ENCODE assay signal across 8 mouse cellular contexts in the genomic region with DNA sequence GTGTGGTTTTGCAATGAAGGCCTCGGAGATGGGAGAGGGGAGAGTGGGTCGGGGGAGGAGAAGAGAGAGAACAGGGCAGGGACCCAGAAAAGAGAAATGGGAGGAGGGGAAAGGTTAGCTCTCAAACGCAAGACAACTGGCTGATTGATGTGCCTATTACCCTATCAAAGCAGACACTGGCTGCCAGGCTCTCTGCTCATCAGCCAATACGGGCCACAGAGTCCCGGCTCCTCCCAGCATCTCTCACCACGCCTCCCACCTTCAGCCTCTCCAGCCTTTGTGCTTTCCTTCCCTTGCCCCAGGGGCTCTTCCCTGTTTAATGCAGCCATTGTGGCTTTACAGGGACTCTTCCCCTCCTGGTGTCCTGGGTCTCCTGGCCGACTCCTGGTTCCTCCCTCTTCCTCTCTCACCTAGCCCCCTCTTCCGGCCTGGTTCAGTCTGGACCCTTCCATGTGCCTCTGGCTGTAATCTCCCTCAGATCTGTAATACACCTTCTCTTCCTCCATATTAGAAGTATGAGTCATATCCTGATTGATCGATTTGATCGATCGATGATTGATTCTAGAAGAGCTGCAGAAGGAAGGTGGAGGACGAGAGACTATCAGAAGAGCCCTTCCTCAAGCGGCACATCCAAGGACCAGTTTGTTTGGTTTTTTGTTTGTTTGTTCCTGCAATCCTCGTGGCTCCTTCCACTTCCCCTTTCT. TPM values are rescaled to one million over a fixed set of nuclear protein-coding genes. Genes with fewer than 3 reads are reported as not detected.
DNase-seq lines count a peak whose midpoint lies in the region; ATAC-seq and TF ChIP-seq lines count a peak whose summit lies in the region.

No protein-coding gene starts in this region.

- no peaks in the 10 kb centered on the region for H3K9me3 ChIP-seq in heart, embryonic 13.5 days
- no peaks in the 10 kb centered on the region for H3K9me3 ChIP-seq in kidney, embryonic 14.5 days (ENCODE audit: control insufficient read depth, low read length)
- no peaks in the 10 kb centered on the region for H3K9me3 ChIP-seq in liver, embryonic 12.5 days (replicated peaks)

- WGBS in heart, embryonic 13.5 days: 37% methylated on average over 14 of the region's 14 CpGs
- 41% methylated on average over 14 of the region's 14 CpGs for WGBS in kidney, embryonic 14.5 days
- 28% methylated on average over 14 of the region's 14 CpGs for WGBS in liver, embryonic 12.5 days (ENCODE audit: insufficient replicate concordance)
- 52% methylated on average over 14 of the region's 14 CpGs for WGBS in thymus, adult 2 months

- peak overlapping the region; percentile 55 for H3K9ac ChIP-seq in heart, embryonic 13.5 days
- H3K9ac ChIP-seq in kidney, embryonic 14.5 days (ENCODE audit: low read depth, low read length): peak overlapping the region; percentile 1; the same call in 1 of the 2 replicates
- H3K9ac ChIP-seq in liver, embryonic 12.5 days: no peak overlapping the region

- H3K4me3 ChIP-seq in heart, embryonic 13.5 days: peak overlapping the region; percentile 27
- H3K4me3 ChIP-seq in kidney, embryonic 14.5 days (ENCODE audit: low read length): no peak overlapping the region; the same call in 1 of the 2 replicates
- 0 out of 2 replicates have a peak overlapping the region, but pooled peaks have one; percentile 8 for H3K4me3 ChIP-seq in liver, embryonic 12.5 days
- H3K4me3 ChIP-seq in thymus, adult 2 months (ENCODE audit: control insufficient read depth, insufficient read depth, low read length): no peak overlapping the region

- no peak for TF ChIP-seq POLR2A in thymus, adult 2 months (IDR thresholded peaks at IDR 0.05; ENCODE audit: control insufficient read depth, extremely low read depth, insufficient read depth, low read length, poor library complexity)

- no peaks in the 10 kb centered on the region for H3K27me3 ChIP-seq in heart, embryonic 13.5 days (replicated peaks)
- no peaks in the 10 kb centered on the region for H3K27me3 ChIP-seq in kidney, embryonic 14.5 days (ENCODE audit: control insufficient read depth, insufficient read depth, low read length)
- H3K27me3 ChIP-seq in liver, embryonic 12.5 days (replicated peaks): 0 out of 2 replicates have a peak, but pooled peaks cover 5% of the 10 kb centered on the region
- H3K27me3 ChIP-seq in thymus, adult 2 months (ENCODE audit: control insufficient read depth, insufficient read depth, low read length): no peaks in the 10 kb centered on the region

- DNase-seq in B cell, adult 2 months: peak; percentile 44 to 49
- peak; percentile 82 for DNase-seq in WW6 (ENCODE audit: low read depth, low spot score)
- DNase-seq in naive thymus-derived CD4-positive, alpha-beta T cell, adult 2 months (ENCODE audit: low read depth): peak; percentile 17
- DNase-seq in thymus, adult 2 months: peak; percentile 51

- TF ChIP-seq CTCF in thymus, adult 2 months (IDR thresholded peaks at IDR 0.05; ENCODE audit: borderline replicate concordance, control insufficient read depth, extremely low read depth, insufficient read depth, low read length, poor library complexity): no peak

- peak overlapping the region; percentile 53 for H3K4me2 ChIP-seq in heart, embryonic 13.5 days
- H3K4me2 ChIP-seq in kidney, embryonic 14.5 days (replicated peaks; ENCODE audit: low read depth, low read length): peak overlapping the region; percentile 21
- peak overlapping the region; percentile 52 for H3K4me2 ChIP-seq in liver, embryonic 12.5 days

- H3K27ac ChIP-seq in heart, embryonic 13.5 days (replicated peaks): no peak overlapping the region
- H3K27ac ChIP-seq in kidney, embryonic 14.5 days (ENCODE audit: low read depth, low read length): peak overlapping the region; percentile 15; the same call in 1 of the 2 replicates
- H3K27ac ChIP-seq in liver, embryonic 12.5 days: no peak overlapping the region
- H3K27ac ChIP-seq in thymus, adult 2 months (ENCODE audit: control insufficient read depth, insufficient read depth, low read length): no peak overlapping the region

- H3K36me3 ChIP-seq in heart, embryonic 13.5 days: no peaks in the 10 kb centered on the region
- no peaks in the 10 kb centered on the region for H3K36me3 ChIP-seq in kidney, embryonic 14.5 days (ENCODE audit: control insufficient read depth, insufficient read depth, low read length)
- H3K36me3 ChIP-seq in liver, embryonic 12.5 days: no peaks in the 10 kb centered on the region
- H3K36me3 ChIP-seq in thymus, adult 2 months (ENCODE audit: control insufficient read depth, insufficient read depth, low read length): no peaks in the 10 kb centered on the region

- peaks cover 14% of the 10 kb centered on the region for H3K4me1 ChIP-seq in heart, embryonic 13.5 days
- H3K4me1 ChIP-seq in kidney, embryonic 14.5 days (ENCODE audit: control insufficient read depth, insufficient read depth, low read length): peaks cover 9% of the 10 kb centered on the region
- H3K4me1 ChIP-seq in liver, embryonic 12.5 days: peaks cover 8% of the 10 kb centered on the region; the same call in 1 of the 2 replicates
- H3K4me1 ChIP-seq in thymus, adult 2 months (replicated peaks; ENCODE audit: control insufficient read depth, insufficient read depth, low read length): no peaks in the 10 kb centered on the region

- peak; percentile 87 for ATAC-seq in erythroblast, adult 5-6 weeks (replicated peaks; ENCODE audit: low FRiP score, poor library complexity, severe bottlenecking)
- peak; percentile 46; the same call in 1 of the 2 replicates for ATAC-seq in heart, embryonic 13.5 days (ENCODE audit: extremely low read depth, insufficient number of reproducible peaks, low FRiP score, low TSS enrichment)
- peak; percentile 93 for ATAC-seq in kidney, embryonic 14.5 days (ENCODE audit: low FRiP score, low TSS enrichment)
- peak; percentile 92 for ATAC-seq in liver, embryonic 12.5 days

RNA-seq across cellular contexts. Expression of gene Pcbd1, which starts 8.8 kb away (rescaled TPM):
- total RNA-seq in erythroblast, adult 5-6 weeks (2015; ENCODE audit: low replicate concordance): 1.7 TPM in 1 of 2 replicates, not detected in the other
- not detected in 2 replicates for total RNA-seq in erythroblast, adult 5-6 weeks (2017; ENCODE audit: low replicate concordance)
- 70.7 and 73.7 TPM in 2 replicates for polyA plus RNA-seq in heart, embryonic 13.5 days (2015; fragmentation: Nextera tagmentation; extraction: Ambion mirVana)
- polyA plus RNA-seq in kidney, embryonic 14.5 days (2014; fragmentation: Nextera tagmentation; extraction: Ambion mirVana): 140 and 143 TPM in 2 replicates
- 123 and 125 TPM in 2 replicates for polyA plus RNA-seq in liver, embryonic 12.5 days (2016; fragmentation: Nextera tagmentation; extraction: Ambion mirVana)
- 0.71 and 1.1 TPM in 2 replicates for polyA plus RNA-seq in thymus, adult 2 months (2012; rRNA removed)

Comparison
In these comparisons a context has a peak if more than half of its experiments do, and no peak if none do; other contexts are left out.
1. DNase-seq: peak in every context shown above with its lines; median percentile 82 in WW6; 51 in thymus, adult 2 months; 46 in B cell, adult 2 months; 17 in naive thymus-derived CD4-positive, alpha-beta T cell, adult 2 months.
2. H3K4me3 ChIP-seq: peak in heart, embryonic 13.5 days (single experiment) and liver, embryonic 12.5 days (single experiment); none in kidney, embryonic 14.5 days (single experiment) and thymus, adult 2 months (single experiment).
3. RNA of gene Pcbd1, which starts 8.8 kb away (polyA plus RNA-seq): 140 to 143 TPM in kidney, embryonic 14.5 days, 123 to 125 TPM in liver, embryonic 12.5 days and 70.7 to 73.7 TPM in heart, embryonic 13.5 days; 0.71 to 1.1 TPM in thymus, adult 2 months; every median in the first group is over 10 times any median in the second.
4. Peak in every context shown above with its lines, with median percentiles within 50 percentile points of each other: ATAC-seq and H3K4me2 ChIP-seq.